Mouse (Mus musculus) heart, embryonic 11.5 days (tissue): ENCODE results near the gene Plpp2. TPM values are rescaled to one million over a fixed set of nuclear protein-coding genes. Genes with fewer than 3 reads are reported as not detected.

ENCODE experiments used
- ATAC-seq: fragments of 200-750 bp; cut with Nextera tagmentation; replicated peaks from 2 replicates; pipeline ENCODE4 v1.8.0; 2017; ENCODE audit warnings: moderate library complexity; ENCODE audit not compliant: insufficient number of reproducible peaks, low FRiP score, low TSS enrichment
- H3K27ac ChIP-seq: fragments of 300-500 bp; sonication (generic); 2 replicates; pipeline ENCODE4 v1.5.1; 2014; ENCODE audit warnings: mild to moderate bottlenecking, low read depth, low read length
- H3K27me3 ChIP-seq: fragments of 300-500 bp; sonication (generic); 2 replicates; pipeline ENCODE4 v1.6.1; 2014; ENCODE audit warnings: mild to moderate bottlenecking, low read length, mixed read lengths; ENCODE audit not compliant: control insufficient read depth, insufficient read depth
- H3K36me3 ChIP-seq: fragments of 300-500 bp; sonication (generic); 2 replicates; pipeline ENCODE4 v1.6.1; 2014; ENCODE audit warnings: mild to moderate bottlenecking, low read length, moderate library complexity, mixed read lengths; ENCODE audit not compliant: control insufficient read depth, insufficient read depth
- H3K4me1 ChIP-seq: fragments of 300-500 bp; sonication (generic); 2 replicates; pipeline ENCODE4 v1.6.1; 2014; ENCODE audit warnings: low read length; ENCODE audit not compliant: control insufficient read depth, insufficient read depth
- H3K4me2 ChIP-seq: fragments of 300-500 bp; sonication (generic); 2 replicates; pipeline ENCODE4 v1.6.1; 2014; ENCODE audit warnings: mild to moderate bottlenecking, moderate library complexity
- H3K4me3 ChIP-seq: fragments of 300-500 bp; sonication (generic); 2 replicates; pipeline ENCODE4 v1.5.1; 2014; ENCODE audit warnings: low read depth, low read length
- H3K9ac ChIP-seq: fragments of 300-500 bp; sonication (generic); 2 replicates; pipeline ENCODE4 v1.6.1; 2014; ENCODE audit warnings: mild to moderate bottlenecking, low read depth, low read length, moderate library complexity
- H3K9me3 ChIP-seq: fragments of 300-500 bp; sonication (generic); replicated peaks from 2 replicates; pipeline ENCODE4 v1.6.1; 2016; ENCODE audit warnings: low read length; ENCODE audit not compliant: control insufficient read depth
- WGBS: fragments of 180-500 bp; shearing (Covaris S2); extraction: QIAGEN DNeasy Blood & Tissue Kit; methylation state at CpG from one replicate; pipeline ENCODE4 v1.1.7; 2014; ENCODE audit not compliant: insufficient replicate concordance; 5-methylcytosine and 5-hydroxymethylcytosine counted together
- polyA plus RNA-seq: library from polyadenylated mRNA; unstranded; fragments of >200 nt; fragmentation: Nextera tagmentation; extraction: Ambion mirVana; gene quantifications from 2 replicates; pipeline ENCODE4 v1.2.1, GENCODE M21; 2014

Plpp2 gene
- polyA plus RNA-seq, 1 experiment from 2014 or later, result 14.2 TPM

- no peak for ATAC-seq
- H3K27ac ChIP-seq, result no peak overlapping the region
- H3K36me3 ChIP-seq, result peaks cover 30% of the 10 kb centered on the region
- no peak overlapping the region for H3K9ac ChIP-seq
- H3K4me2 ChIP-seq, result no peak overlapping the region
- H3K4me3 ChIP-seq, result no peak overlapping the region
- H3K9me3 ChIP-seq, result no peaks in the 10 kb centered on the region
- H3K27me3 ChIP-seq, result no peaks in the 10 kb centered on the region
- 91% methylated on average over 16 of the region's 16 CpGs for WGBS
- H3K4me1 ChIP-seq, result no peaks in the 10 kb centered on the region
These were observed 6.3 kb upstream of the Plpp2 start for GRCm38 (mm10) chr10:79539701-79540495.

- Histone ChIP-seq H3K4me1 (0 out of 2 replicates have a peak, but pooled peaks cover 1% of the 10 kb centered on the region), H3K27me3 (peaks cover 6% of the 10 kb centered on the region; the same call in 1 of the 2 replicates), H3K27ac (no peak overlapping the region), H3K9me3 (no peaks in the 10 kb centered on the region), H3K9ac (no peak overlapping the region), H3K36me3 (peaks cover 25% of the 10 kb centered on the region), H3K4me2 (no peak overlapping the region), H3K4me3 (no peak overlapping the region)
- no peak for ATAC-seq
- 59% methylated on average over 4 of the region's 4 CpGs for WGBS
These were observed 5.3 kb upstream of the Plpp2 start for GRCm38 (mm10) chr10:79538873-79539272.

- Histone ChIP-seq H3K27me3 (peaks cover 6% of the 10 kb centered on the region; the same call in 1 of the 2 replicates), H3K4me1 (0 out of 2 replicates have a peak, but pooled peaks cover 5% of the 10 kb centered on the region), H3K36me3 (peaks cover 25% of the 10 kb centered on the region), H3K27ac (no peak overlapping the region), H3K4me2 (no peak overlapping the region), H3K4me3 (no peak overlapping the region), H3K9ac (no peak overlapping the region), H3K9me3 (no peaks in the 10 kb centered on the region)
- 79% methylated on average over 3 of the region's 3 CpGs for WGBS
- ATAC-seq, result no peak
These were observed 4.7 kb upstream of the Plpp2 start for GRCm38 (mm10) chr10:79538323-79538722.

GRCm38 (mm10) chr10:79537781-79538180, 4.2 kb upstream of the Plpp2 start:
- WGBS, result 76% methylated on average over 2 of the region's 2 CpGs
- Histone ChIP-seq H3K27me3 (peaks cover 6% of the 10 kb centered on the region), H3K9ac (no peak overlapping the region), H3K27ac (no peak overlapping the region), H3K36me3 (peaks cover 25% of the 10 kb centered on the region), H3K4me2 (no peak overlapping the region), H3K4me3 (no peak overlapping the region), H3K4me1 (0 out of 2 replicates have a peak, but pooled peaks cover 9% of the 10 kb centered on the region), H3K9me3 (no peaks in the 10 kb centered on the region)
- no peak for ATAC-seq

- Histone ChIP-seq H3K9me3 (no peaks in the 10 kb centered on the region), H3K27me3 (peaks cover 10% of the 10 kb centered on the region), H3K9ac (no peak overlapping the region), H3K4me1 (0 out of 2 replicates have a peak, but pooled peaks cover 10% of the 10 kb centered on the region), H3K4me2 (no peak overlapping the region), H3K27ac (no peak overlapping the region), H3K4me3 (no peak overlapping the region), H3K36me3 (peaks cover 22% of the 10 kb centered on the region)
- ATAC-seq, result no peak
- 85% methylated on average over 7 of the region's 7 CpGs for WGBS
These were observed 3.7 kb upstream of the Plpp2 start for GRCm38 (mm10) chr10:79537271-79537670.

GRCm38 (mm10) chr10:79536461-79537080, 3.0 kb upstream of the Plpp2 start:
- no peak for ATAC-seq
- H3K4me3 ChIP-seq, result no peak overlapping the region
- no peaks in the 10 kb centered on the region for H3K9me3 ChIP-seq
- H3K36me3 ChIP-seq, result peaks cover 16% of the 10 kb centered on the region
- H3K4me1 ChIP-seq, result 0 out of 2 replicates have a peak, but pooled peaks cover 10% of the 10 kb centered on the region
- 72% methylated on average over 12 of the region's 12 CpGs for WGBS
- H3K27ac ChIP-seq, result no peak overlapping the region
- no peak overlapping the region for H3K4me2 ChIP-seq
- no peak overlapping the region for H3K9ac ChIP-seq
- H3K27me3 ChIP-seq, result peaks cover 10% of the 10 kb centered on the region

GRCm38 (mm10) chr10:79535431-79535830, 1.8 kb upstream of the Plpp2 start:
- WGBS, result 70% methylated on average over 1 of the region's 1 CpGs
- Histone ChIP-seq H3K27me3 (peaks cover 10% of the 10 kb centered on the region), H3K27ac (no peak overlapping the region), H3K4me1 (0 out of 2 replicates have a peak, but pooled peaks cover 10% of the 10 kb centered on the region), H3K4me3 (no peak overlapping the region), H3K4me2 (no peak overlapping the region), H3K9me3 (no peaks in the 10 kb centered on the region), H3K36me3 (peaks cover 6% of the 10 kb centered on the region; the same call in 1 of the 2 replicates), H3K9ac (no peak overlapping the region)
- no peak for ATAC-seq

- Histone ChIP-seq H3K4me2 (no peak overlapping the region), H3K27ac (no peak overlapping the region), H3K27me3 (peaks cover 10% of the 10 kb centered on the region), H3K9me3 (no peaks in the 10 kb centered on the region), H3K36me3 (peaks cover 3% of the 10 kb centered on the region; the same call in 1 of the 2 replicates), H3K9ac (no peak overlapping the region), H3K4me3 (no peak overlapping the region), H3K4me1 (0 out of 2 replicates have a peak, but pooled peaks cover 10% of the 10 kb centered on the region)
- no peak for ATAC-seq
- 79% methylated on average over 2 of the region's 2 CpGs for WGBS
These were observed 830 bp upstream of the Plpp2 start for GRCm38 (mm10) chr10:79534426-79534825.
